Mouse (Mus musculus) thymus, postnatal 0 days (tissue): ENCODE data around the gene Tspan14. TPM values are rescaled to one million over a fixed set of nuclear protein-coding genes. Genes with fewer than 3 reads are reported as not detected.

Experiments used
- DNase-seq: peaks from one replicate; pipeline ENCODE4 v3.0.0-alpha.2; 2015; ENCODE audit warnings: low spot score
- polyA plus RNA-seq: library from polyadenylated mRNA; unstranded; fragments of >200 nt; fragmentation: Nextera tagmentation; extraction: Ambion mirVana; gene quantifications from 2 replicates; pipeline ENCODE4 v1.2.1, GENCODE M21; 2015

Gene Tspan14
- polyA plus RNA-seq, 1 experiment from 2014 or later: 58.5 TPM

GRCm38 (mm10) chr14:40952715-40953114 lies 13.9 kb downstream of the Tspan14 start:
- DNase-seq: no peak

- no peak for DNase-seq
These were observed 14.3 kb downstream of the Tspan14 start for GRCm38 (mm10) chr14:40952301-40952700.

- no peak for DNase-seq
These were observed 16.6 kb downstream of the Tspan14 start for GRCm38 (mm10) chr14:40949730-40950614.

GRCm38 (mm10) chr14:40949047-40949446 lies 17.6 kb downstream of the Tspan14 start:
- no peak for DNase-seq

GRCm38 (mm10) chr14:40948522-40948921 lies 18.1 kb downstream of the Tspan14 start:
- no peak for DNase-seq

GRCm38 (mm10) chr14:40947431-40948394 lies 18.9 kb downstream of the Tspan14 start:
- DNase-seq: peak; percentile 66

GRCm38 (mm10) chr14:40943802-40944201 lies 22.8 kb downstream of the Tspan14 start:
- no peak for DNase-seq

- DNase-seq: no peak
These were observed 24.2 kb downstream of the Tspan14 start for GRCm38 (mm10) chr14:40942429-40942828.

GRCm38 (mm10) chr14:40938380-40938987 lies 28.1 kb downstream of the Tspan14 start:
- DNase-seq: no peak

- no peak for DNase-seq
These were observed 29.6 kb downstream of the Tspan14 start for GRCm38 (mm10) chr14:40937052-40937451.

- no peak for DNase-seq
These were observed 31.1 kb downstream of the Tspan14 start for GRCm38 (mm10) chr14:40935481-40935880.

- no peak for DNase-seq
These were observed 31.6 kb downstream of the Tspan14 start for GRCm38 (mm10) chr14:40935054-40935453.

GRCm38 (mm10) chr14:40933328-40933727 lies 33.3 kb downstream of the Tspan14 start:
- no peak for DNase-seq

GRCm38 (mm10) chr14:40932225-40932624 lies 34.4 kb downstream of the Tspan14 start:
- no peak for DNase-seq

GRCm38 (mm10) chr14:40931115-40931829 lies 35.3 kb downstream of the Tspan14 start:
- DNase-seq: no peak

GRCm38 (mm10) chr14:40929943-40930342 lies 36.7 kb downstream of the Tspan14 start:
- no peak for DNase-seq

GRCm38 (mm10) chr14:40928897-40929296 lies 37.7 kb downstream of the Tspan14 start:
- DNase-seq: no peak

GRCm38 (mm10) chr14:40927041-40927440 lies 39.6 kb downstream of the Tspan14 start:
- DNase-seq: peak; percentile 47

GRCm38 (mm10) chr14:40924378-40925113 lies 42.1 kb downstream of the Tspan14 start:
- peak; percentile 56 for DNase-seq

GRCm38 (mm10) chr14:40921241-40921640 lies 45.4 kb downstream of the Tspan14 start:
- DNase-seq: no peak
